17 mouse cellular contexts compared by ENCODE assay signal in genomic region chrX:11736481-11736880, GRCm38 (mm10).
DNase-seq lines count a peak whose midpoint lies in the region; ATAC-seq lines count a peak whose summit lies in the region.
"Had no signal": no experiment of that assay in that cellular context is flagged by ENCODE, and none has a peak within 500 bp of the region (broad histone marks: within the 10 kb centered on the region; RNA-seq: fewer than 3 reads in every experiment).

No protein-coding gene starts in this region.

- peaks cover 14% of the 10 kb centered on the region for H3K4me1 ChIP-seq in embryonic facial prominence, embryonic 14.5 days (ENCODE audit: control insufficient read depth, insufficient read depth, low read length)
- H3K4me1 ChIP-seq in embryonic facial prominence, embryonic 10.5 days: peaks cover 30% of the 10 kb centered on the region
- H3K4me1 ChIP-seq in kidney, embryonic 15.5 days: peaks cover 23% of the 10 kb centered on the region
- peaks cover 2% of the 10 kb centered on the region for H3K4me1 ChIP-seq in forebrain, embryonic 11.5 days (replicated peaks; ENCODE audit: control insufficient read depth, insufficient read depth, low read length)
- H3K4me1 ChIP-seq: liver, embryonic 15.5 days; megakaryocyte, embryonic 14.5 days had no signal

- H3K36me3 ChIP-seq in embryonic facial prominence, embryonic 14.5 days (ENCODE audit: control insufficient read depth, insufficient read depth, low read length): no peaks in the 10 kb centered on the region
- no peaks in the 10 kb centered on the region for H3K36me3 ChIP-seq in embryonic facial prominence, embryonic 10.5 days (replicated peaks)
- H3K36me3 ChIP-seq in kidney, embryonic 15.5 days: no peaks in the 10 kb centered on the region
- H3K36me3 ChIP-seq in forebrain, embryonic 11.5 days (ENCODE audit: control insufficient read depth, insufficient read depth, low read length): no peaks in the 10 kb centered on the region
- H3K36me3 ChIP-seq: embryonic facial prominence, embryonic 13.5 days; G1E; liver, embryonic 15.5 days had no signal

- H3K4me2 ChIP-seq in embryonic facial prominence, embryonic 14.5 days (ENCODE audit: low read depth, low read length): no peak overlapping the region
- H3K4me2 ChIP-seq in kidney, embryonic 15.5 days: no peak overlapping the region
- no peak overlapping the region for H3K4me2 ChIP-seq in forebrain, embryonic 11.5 days (ENCODE audit: low read depth, low read length, severe bottlenecking)
- H3K4me2 ChIP-seq: embryonic facial prominence, embryonic 13.5 days; forebrain, embryonic 13.5 days; liver, embryonic 15.5 days had no signal

- H3K27me3 ChIP-seq in embryonic facial prominence, embryonic 14.5 days (replicated peaks; ENCODE audit: control insufficient read depth, insufficient read depth, low read length): peaks cover 13% of the 10 kb centered on the region
- H3K27me3 ChIP-seq in embryonic facial prominence, embryonic 10.5 days (replicated peaks; ENCODE audit: low read depth, poor library complexity, severe bottlenecking): peaks cover 95% of the 10 kb centered on the region
- H3K27me3 ChIP-seq in kidney, embryonic 15.5 days: peaks cover 53% of the 10 kb centered on the region
- peaks cover 15% of the 10 kb centered on the region for H3K27me3 ChIP-seq in forebrain, embryonic 11.5 days (ENCODE audit: control insufficient read depth, insufficient read depth, low read length)

- 63% methylated on average over 3 of the region's 3 CpGs for WGBS in embryonic facial prominence, embryonic 14.5 days
- 96% methylated on average over 3 of the region's 3 CpGs for WGBS in embryonic facial prominence, embryonic 10.5 days
- 76% methylated on average over 3 of the region's 3 CpGs for WGBS in kidney, embryonic 15.5 days
- WGBS in forebrain, embryonic 11.5 days: 87% methylated on average over 3 of the region's 3 CpGs

- H3K27ac ChIP-seq in embryonic facial prominence, embryonic 14.5 days (replicated peaks; ENCODE audit: low read depth, low read length): no peak overlapping the region
- H3K27ac ChIP-seq in embryonic facial prominence, embryonic 10.5 days (replicated peaks): no peak overlapping the region
- H3K27ac ChIP-seq in kidney, embryonic 15.5 days: no peak overlapping the region
- no peak overlapping the region for H3K27ac ChIP-seq in forebrain, embryonic 11.5 days (ENCODE audit: low read depth, low read length)
- H3K27ac ChIP-seq: embryonic facial prominence, embryonic 13.5 days; layer of hippocampus, adult 2 months; liver, embryonic 15.5 days had no signal

- peak; percentile 8 for DNase-seq in embryonic facial prominence, embryonic 14.5 days (ENCODE audit: low spot score)
- no peak for DNase-seq in embryonic facial prominence, embryonic 10.5 days (ENCODE audit: low spot score)
- peak; percentile 62 for DNase-seq in kidney, adult 18-20 months
- DNase-seq in heart, postnatal 10 days: peak; percentile 57 to 70
- peak; percentile 23 for DNase-seq in lung, postnatal 10 days
- no peak for DNase-seq in forebrain, embryonic 11.5 days (ENCODE audit: low spot score)
- DNase-seq in layer of hippocampus, adult 8-10 months (ENCODE audit: low spot score in 2 of 2): no peak
- DNase-seq: cerebellum, postnatal 36 days; left cerebral cortex, postnatal 4 days; right cerebral cortex, postnatal 14 days had no signal

- no peaks in the 10 kb centered on the region for H3K9me3 ChIP-seq in embryonic facial prominence, embryonic 14.5 days (ENCODE audit: control insufficient read depth, low read length)
- no peaks in the 10 kb centered on the region for H3K9me3 ChIP-seq in embryonic facial prominence, embryonic 10.5 days
- H3K9me3 ChIP-seq in kidney, embryonic 15.5 days (replicated peaks): no peaks in the 10 kb centered on the region
- no peaks in the 10 kb centered on the region for H3K9me3 ChIP-seq in forebrain, embryonic 11.5 days (ENCODE audit: control insufficient read depth, low read length)
- H3K9me3 ChIP-seq: embryonic facial prominence, embryonic 13.5 days; forebrain, embryonic 13.5 days; G1E; liver, embryonic 15.5 days; megakaryocyte, embryonic 14.5 days had no signal

- no peak for ATAC-seq in embryonic facial prominence, embryonic 14.5 days (ENCODE audit: low read depth)
- no peak for ATAC-seq in kidney, embryonic 15.5 days (replicated peaks; ENCODE audit: low FRiP score)
- ATAC-seq in forebrain, embryonic 11.5 days (replicated peaks; ENCODE audit: low FRiP score): no peak

- H3K9ac ChIP-seq in embryonic facial prominence, embryonic 14.5 days (ENCODE audit: low read depth, low read length): no peak overlapping the region
- H3K9ac ChIP-seq in kidney, embryonic 15.5 days: no peak overlapping the region
- H3K9ac ChIP-seq in forebrain, embryonic 11.5 days (ENCODE audit: low read length): no peak overlapping the region
- H3K9ac ChIP-seq: embryonic facial prominence, embryonic 13.5 days; forebrain, embryonic 13.5 days; liver, embryonic 15.5 days had no signal

- no peak overlapping the region for H3K4me3 ChIP-seq in embryonic facial prominence, embryonic 14.5 days (ENCODE audit: low read depth, low read length)
- H3K4me3 ChIP-seq in embryonic facial prominence, embryonic 10.5 days: no peak overlapping the region
- no peak overlapping the region for H3K4me3 ChIP-seq in kidney, embryonic 15.5 days (replicated peaks)
- no peak overlapping the region for H3K4me3 ChIP-seq in forebrain, embryonic 11.5 days (ENCODE audit: low read depth, low read length)
- H3K4me3 ChIP-seq: embryonic facial prominence, embryonic 13.5 days; forebrain, embryonic 13.5 days; layer of hippocampus, adult 2 months; liver, embryonic 15.5 days; megakaryocyte, embryonic 14.5 days had no signal

- intact Hi-C loops in heart, postnatal 10 days (cut with DNase I): no loop called here

Comparison
In these comparisons a context has a peak if more than half of its experiments do, and no peak if none do; other contexts are left out.
1. DNase-seq: peak in embryonic facial prominence, embryonic 14.5 days (single experiment), kidney, adult 18-20 months (single experiment), heart, postnatal 10 days (2 of 2) and lung, postnatal 10 days (single experiment); none in embryonic facial prominence, embryonic 10.5 days (single experiment), forebrain, embryonic 11.5 days (single experiment) and layer of hippocampus, adult 8-10 months (0 of 2).